Mouse (Mus musculus) embryonic fibroblast, embryonic 13.5 days (primary cell): ENCODE data around the gene Mylpf. TPM values are rescaled to one million over a fixed set of nuclear protein-coding genes. Genes with fewer than 3 reads are reported as not detected.

Source experiments
- H3K27ac ChIP-seq: 2 replicates; pipeline ENCODE4 v1.5.1; 2012; ENCODE audit warnings: low read length, control low read depth, inconsistent platforms; ENCODE audit not compliant: insufficient read depth
- H3K4me1 ChIP-seq: 2 replicates; pipeline ENCODE4 v1.6.1; 2011; ENCODE audit warnings: low read length; ENCODE audit not compliant: control insufficient read depth, insufficient read depth
- H3K4me3 ChIP-seq: 2 replicates; pipeline ENCODE4 v1.5.1; 2011; ENCODE audit warnings: mild to moderate bottlenecking, control low read depth, low read length; ENCODE audit not compliant: insufficient read depth
- CTCF ChIP-seq: IDR thresholded peaks from 2 replicates; pipeline ENCODE4 v1.5.1; 2011; ENCODE audit warnings: mild to moderate bottlenecking, control low read depth, low read length, moderate library complexity, borderline replicate concordance; ENCODE audit not compliant: insufficient read depth
- POLR2A ChIP-seq: IDR thresholded peaks from 2 replicates; pipeline ENCODE4 v1.6.1; 2011; ENCODE audit warnings: low read depth, mild to moderate bottlenecking, control low read depth, low read length, moderate library complexity
- polyA plus RNA-seq: library from polyadenylated mRNA; stranded (reverse); fragments of >200 nt; gene quantifications from 2 replicates; pipeline ENCODE4 v1.2.4, GENCODE M21; 2011; ENCODE audit warnings: low read depth; ENCODE audit not compliant: missing spikeins, insufficient read length

The Mylpf gene
- polyA plus RNA-seq, 1 experiment = 1.4 TPM

GRCm38 (mm10) chr7:127223106-127223505 is 14.4 kb downstream of the Mylpf start:
- no peak for TF ChIP-seq POLR2A
- no peak for TF ChIP-seq CTCF
- Histone ChIP-seq H3K27ac (no peak overlapping the region), H3K4me3 (no peak overlapping the region), H3K4me1 (no peaks in the 10 kb centered on the region)

- Histone ChIP-seq H3K4me1 (no peaks in the 10 kb centered on the region), H3K4me3 (no peak overlapping the region), H3K27ac (no peak overlapping the region)
- TF ChIP-seq POLR2A (no peak), CTCF (no peak)
Observed at GRCm38 (mm10) chr7:127223515-127224478, 15.1 kb downstream of the Mylpf start.

- H3K4me1 ChIP-seq = no peaks in the 10 kb centered on the region
- H3K27ac ChIP-seq = no peak overlapping the region
- TF ChIP-seq CTCF (no peak), POLR2A (no peak)
- no peak overlapping the region for H3K4me3 ChIP-seq
Observed at GRCm38 (mm10) chr7:127224616-127225015, 15.9 kb downstream of the Mylpf start.

- Histone ChIP-seq H3K27ac (no peak overlapping the region), H3K4me3 (no peak overlapping the region), H3K4me1 (no peaks in the 10 kb centered on the region)
- TF ChIP-seq CTCF = no peak
- no peak for TF ChIP-seq POLR2A
Observed at GRCm38 (mm10) chr7:127225147-127225995, 16.7 kb downstream of the Mylpf start.

GRCm38 (mm10) chr7:127228615-127229303 is 20.1 kb downstream of the Mylpf start:
- TF ChIP-seq POLR2A (0 out of 2 replicates have a peak, but pooled peaks have one; percentile 36), CTCF (peak; percentile 58; the same call in 1 of the 2 replicates)
- Histone ChIP-seq H3K4me1 (peaks cover 2% of the 10 kb centered on the region; the same call in 1 of the 2 replicates), H3K4me3 (no peak overlapping the region), H3K27ac (no peak overlapping the region)

GRCm38 (mm10) chr7:127231376-127231775 is 22.7 kb downstream of the Mylpf start:
- no peak overlapping the region for H3K27ac ChIP-seq

GRCm38 (mm10) chr7:127231826-127232621 is 23.3 kb downstream of the Mylpf start:
- TF ChIP-seq POLR2A (no peak), CTCF (no peak)
- peak overlapping the region; percentile 89 for H3K4me3 ChIP-seq
- H3K4me1 ChIP-seq = peaks cover 2% of the 10 kb centered on the region; the same call in 1 of the 2 replicates
- H3K27ac ChIP-seq = peak overlapping the region; percentile 88

More at GRCm38 (mm10) chr7:127231376-127231775, 22.7 kb downstream of the Mylpf start:
- TF ChIP-seq POLR2A = no peak; the same call in 1 of the 2 replicates
- no peak for TF ChIP-seq CTCF
- peaks cover 2% of the 10 kb centered on the region; the same call in 1 of the 2 replicates for H3K4me1 ChIP-seq
- peak overlapping the region; percentile 89 for H3K4me3 ChIP-seq

- Histone ChIP-seq H3K4me3 (peak within 1 kb of the TSS; percentile 89), H3K4me1 (peaks cover 2% of the 10 kb centered on the region; the same call in 1 of the 2 replicates), H3K27ac (peak within 1 kb of the TSS; percentile 88)
- TF ChIP-seq POLR2A (peak; percentile 80), CTCF (no peak)
Observed at GRCm38 (mm10) chr7:127232622-127233367, 24.1 kb downstream of the Mylpf start, which contains the start of the genes Zfp553 and Sept1. Gene Zfp553, plus strand, starts transcription at chr7:127233061. Gene Sept1, minus strand, starts transcription at chr7:127233130.
